Mouse (Mus musculus) hindbrain, embryonic 11.5 days (tissue): ENCODE data around the gene Mylk. TPM values are rescaled to one million over a fixed set of nuclear protein-coding genes. Genes with fewer than 3 reads are reported as not detected.
A peak's percentile ranks its signal among the peaks of the same experiment; 100 is the strongest.
"Not testable (repeated sequence)": the region's sequence is repeated elsewhere in the genome, so short reads cannot be mapped to it uniquely, and the experiment has no call there.

Experiments
- ATAC-seq: fragments of 200-750 bp; cut with Nextera tagmentation; 2 replicates; pipeline ENCODE4 v1.8.0; 2017; ENCODE audit warnings: mild to moderate bottlenecking, moderate TSS enrichment, moderate library complexity; ENCODE audit not compliant: low FRiP score
- DNase-seq: peaks from one replicate; pipeline ENCODE4 v3.0.0-alpha.2; 2015; ENCODE audit warnings: low spot score
- H3K27ac ChIP-seq: fragments of 300-500 bp; sonication (generic); 2 replicates; pipeline ENCODE4 v1.5.1; 2014; ENCODE audit warnings: mild to moderate bottlenecking, low read depth, low read length
- H3K27me3 ChIP-seq: fragments of 300-500 bp; sonication (generic); 2 replicates; pipeline ENCODE4 v1.6.1; 2014; ENCODE audit warnings: mild to moderate bottlenecking, low read length, moderate library complexity, mixed read lengths; ENCODE audit not compliant: control insufficient read depth, insufficient read depth
- H3K36me3 ChIP-seq: fragments of 300-500 bp; sonication (generic); 2 replicates; pipeline ENCODE4 v1.6.1; 2014; ENCODE audit warnings: mild to moderate bottlenecking, low read length, moderate library complexity, mixed read lengths; ENCODE audit not compliant: control insufficient read depth, insufficient read depth
- H3K4me1 ChIP-seq: fragments of 300-500 bp; sonication (generic); replicated peaks from 2 replicates; pipeline ENCODE4 v1.6.1; 2014; ENCODE audit warnings: low read length, mixed read lengths; ENCODE audit not compliant: control insufficient read depth, insufficient read depth
- H3K4me2 ChIP-seq: fragments of 300-500 bp; sonication (generic); replicated peaks from 2 replicates; pipeline ENCODE4 v1.6.1; 2014; ENCODE audit warnings: mild to moderate bottlenecking, low read depth, low read length
- H3K4me3 ChIP-seq: fragments of 300-500 bp; sonication (generic); 2 replicates; pipeline ENCODE4 v1.5.1; 2014; ENCODE audit warnings: low read depth, low read length
- H3K9ac ChIP-seq: fragments of 300-500 bp; sonication (generic); 2 replicates; pipeline ENCODE4 v1.6.1; 2014; ENCODE audit warnings: low read depth, low read length
- H3K9me3 ChIP-seq: fragments of 300-500 bp; sonication (generic); 2 replicates; pipeline ENCODE4 v1.6.1; 2016; ENCODE audit warnings: low read length; ENCODE audit not compliant: control insufficient read depth
- WGBS: fragments of 180-500 bp; shearing (Covaris S2); extraction: QIAGEN DNeasy Blood & Tissue Kit; methylation state at CpG from one replicate; pipeline ENCODE4 v1.1.7; 2014; 5-methylcytosine and 5-hydroxymethylcytosine counted together
- polyA plus RNA-seq: library from polyadenylated mRNA; unstranded; fragments of >200 nt; fragmentation: Nextera tagmentation; extraction: Ambion mirVana; gene quantifications from 2 replicates; pipeline ENCODE4 v1.2.1, GENCODE M21; 2014

The Mylk gene
- polyA plus RNA-seq, result 3.7 and 4.5 TPM in 2 replicates

GRCm38 (mm10) chr16:34745065-34745585, at the start of gene Mylk:
Gene Mylk (plus strand): TSS chr16:34745210.
- ATAC-seq (peak; percentile 91), DNase-seq (peak; percentile 87)
- Histone ChIP-seq H3K4me1 (peaks cover 9% of the 10 kb centered on the region; the same call in 1 of the 2 replicates), H3K9me3 (no peaks in the 10 kb centered on the region), H3K4me3 (peak within 1 kb of the TSS; percentile 38), H3K9ac (peak within 1 kb of the TSS; percentile 56), H3K27me3 (peaks cover 3% of the 10 kb centered on the region; the same call in 1 of the 2 replicates), H3K4me2 (peak within 1 kb of the TSS; percentile 85), H3K36me3 (no peaks in the 10 kb centered on the region), H3K27ac (no peak within 1 kb of the TSS; the same call in 1 of the 2 replicates)
- WGBS, result under 1% methylated on average over 47 of the region's 48 CpGs

GRCm38 (mm10) chr16:34698721-34699120, 46.3 kb upstream of the Mylk start:
- ATAC-seq, result not testable (repeated sequence)
- WGBS, result 76% methylated on average over 3 of the region's 3 CpGs

DNA sequence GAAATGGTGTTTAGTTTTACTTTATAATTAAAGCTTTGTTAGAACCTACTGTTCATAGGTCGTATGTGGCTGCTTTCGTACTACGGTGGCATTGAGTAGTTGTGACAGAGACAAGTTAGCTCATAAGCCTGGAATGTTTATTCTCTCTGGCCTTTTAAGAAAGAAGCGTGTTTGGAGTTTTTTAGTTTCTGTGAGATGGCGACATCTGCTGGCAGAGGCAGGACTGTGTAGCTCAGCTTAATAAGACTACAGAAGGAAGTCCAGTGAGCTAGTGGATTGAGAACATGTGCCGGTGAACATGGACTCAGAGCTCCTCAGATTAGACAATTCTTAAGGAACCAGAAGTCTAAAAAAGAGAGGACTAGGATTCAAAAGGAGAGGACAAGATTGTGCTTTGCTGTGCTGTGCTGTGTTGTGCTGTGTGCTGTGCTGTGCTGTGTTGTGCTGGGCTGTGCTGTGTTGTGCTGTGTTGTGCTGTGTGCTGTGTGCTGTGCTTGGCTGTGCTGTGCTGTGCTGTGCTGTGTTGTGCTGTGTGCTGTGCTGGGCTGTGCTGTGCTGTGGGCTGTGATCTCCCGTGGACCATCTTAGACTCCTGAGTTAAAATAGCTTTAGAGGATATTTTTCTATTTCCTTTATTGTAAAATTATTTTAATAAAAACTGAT, 44.7 kb upstream of the Mylk start:
- Histone ChIP-seq H3K27me3 (no peaks in the 10 kb centered on the region), H3K4me1 (no peaks in the 10 kb centered on the region), H3K27ac (no peak overlapping the region), H3K9me3 (no peaks in the 10 kb centered on the region), H3K4me2 (no peak overlapping the region), H3K9ac (no peak overlapping the region), H3K36me3 (no peaks in the 10 kb centered on the region), H3K4me3 (no peak overlapping the region)
- ATAC-seq (no peak), DNase-seq (peak; percentile 82)
- 42% methylated on average over 7 of the region's 7 CpGs for WGBS

More at GRCm38 (mm10) chr16:34698721-34699120, 46.3 kb upstream of the Mylk start:
- H3K4me1 ChIP-seq, H3K27ac ChIP-seq, H3K9ac ChIP-seq, H3K4me2 ChIP-seq, DNase-seq, H3K4me3 ChIP-seq, H3K27me3 ChIP-seq, H3K9me3 ChIP-seq, H3K36me3 ChIP-seq: not testable (repeated sequence)

DNA sequence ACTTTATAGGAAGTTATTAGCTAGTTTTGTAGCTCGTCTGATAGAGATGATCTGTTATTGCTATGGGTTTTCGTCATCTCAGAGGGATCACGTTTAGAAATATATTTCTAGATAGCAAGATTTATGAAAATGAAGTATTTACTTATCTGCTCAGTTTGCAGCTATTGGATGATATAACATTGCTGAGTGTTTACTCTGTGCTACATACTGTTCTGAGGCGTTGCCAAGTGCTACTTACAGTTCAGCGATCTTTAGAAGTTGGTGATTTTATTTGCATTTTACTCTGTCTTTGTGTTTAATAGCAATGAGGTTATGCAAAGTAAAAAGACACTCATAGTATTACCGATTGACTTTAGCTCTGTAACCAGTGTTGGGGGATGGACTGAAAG, 44.2 kb upstream of the Mylk start:
- Histone ChIP-seq H3K4me1 (no peaks in the 10 kb centered on the region), H3K27ac (no peak overlapping the region), H3K4me2 (no peak overlapping the region), H3K9me3 (no peaks in the 10 kb centered on the region), H3K4me3 (no peak overlapping the region), H3K36me3 (peaks cover 2% of the 10 kb centered on the region; the same call in 1 of the 2 replicates), H3K27me3 (no peaks in the 10 kb centered on the region), H3K9ac (no peak overlapping the region)
- ATAC-seq, result no peak
- 92% methylated on average over 6 of the region's 6 CpGs for WGBS
- DNase-seq, result no peak

DNA sequence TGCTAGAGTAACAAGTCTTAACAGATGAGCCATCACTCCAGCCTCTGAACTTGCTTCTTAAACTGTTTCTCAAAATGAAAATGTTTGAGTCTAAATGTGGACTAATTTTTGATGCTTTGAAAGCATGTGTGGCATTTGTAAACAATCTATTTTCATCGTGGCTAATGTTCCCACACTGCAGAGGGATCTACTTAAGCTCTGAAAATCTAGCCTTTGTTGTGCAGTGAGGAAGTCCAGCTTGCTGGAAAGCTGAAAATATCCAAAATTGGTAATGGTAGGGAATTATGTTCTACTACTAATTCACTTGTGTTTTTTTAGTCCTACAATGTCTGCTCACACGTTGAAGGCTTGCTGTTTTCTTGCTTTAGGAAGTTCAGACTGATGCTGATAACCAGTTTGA, 39.0 kb upstream of the Mylk start:
- 91% methylated on average over 2 of the region's 2 CpGs for WGBS
- Histone ChIP-seq H3K27ac (no peak overlapping the region), H3K27me3 (no peaks in the 10 kb centered on the region), H3K9ac (no peak overlapping the region), H3K4me1 (no peaks in the 10 kb centered on the region), H3K9me3 (no peaks in the 10 kb centered on the region), H3K36me3 (peaks cover 7% of the 10 kb centered on the region; the same call in 1 of the 2 replicates), H3K4me2 (no peak overlapping the region), H3K4me3 (no peak overlapping the region)
- no peak for ATAC-seq
- no peak for DNase-seq

GRCm38 (mm10) chr16:34706487-34706946, 38.5 kb upstream of the Mylk start:
- Histone ChIP-seq H3K27me3 (no peaks in the 10 kb centered on the region), H3K27ac (no peak overlapping the region), H3K4me1 (no peaks in the 10 kb centered on the region), H3K36me3 (peaks cover 7% of the 10 kb centered on the region; the same call in 1 of the 2 replicates), H3K9me3 (no peaks in the 10 kb centered on the region), H3K4me2 (no peak overlapping the region), H3K9ac (no peak overlapping the region), H3K4me3 (no peak overlapping the region)
- 88% methylated on average over 7 of the region's 7 CpGs for WGBS
- ATAC-seq (no peak), DNase-seq (no peak)

DNA sequence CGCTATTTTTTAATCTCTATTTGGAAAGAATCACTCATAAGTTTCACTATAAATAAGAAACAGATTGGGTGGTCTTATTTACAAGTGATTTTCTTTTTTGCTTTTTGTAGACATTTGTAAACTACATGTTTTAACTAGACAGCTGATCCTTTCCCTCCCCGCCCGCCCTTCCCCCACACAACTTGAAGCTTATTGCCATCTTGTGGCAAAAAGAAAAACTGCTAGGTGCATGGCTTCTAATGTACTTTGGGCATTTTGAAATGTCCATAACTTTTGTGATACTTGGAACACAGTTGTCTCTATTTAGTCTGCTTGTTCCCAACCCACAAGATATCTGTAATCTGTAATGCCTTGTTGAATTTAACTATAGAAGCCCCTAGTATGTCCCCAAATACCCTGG, 33.5 kb upstream of the Mylk start:
- ATAC-seq (no peak), DNase-seq (peak; percentile 28)
- Histone ChIP-seq H3K9ac (no peak overlapping the region), H3K9me3 (no peaks in the 10 kb centered on the region), H3K27ac (no peak overlapping the region), H3K36me3 (0 out of 2 replicates have a peak, but pooled peaks cover 3% of the 10 kb centered on the region), H3K4me3 (no peak overlapping the region), H3K4me1 (no peaks in the 10 kb centered on the region), H3K4me2 (no peak overlapping the region), H3K27me3 (no peaks in the 10 kb centered on the region)
- WGBS, result 84% methylated on average over 3 of the region's 3 CpGs

DNA sequence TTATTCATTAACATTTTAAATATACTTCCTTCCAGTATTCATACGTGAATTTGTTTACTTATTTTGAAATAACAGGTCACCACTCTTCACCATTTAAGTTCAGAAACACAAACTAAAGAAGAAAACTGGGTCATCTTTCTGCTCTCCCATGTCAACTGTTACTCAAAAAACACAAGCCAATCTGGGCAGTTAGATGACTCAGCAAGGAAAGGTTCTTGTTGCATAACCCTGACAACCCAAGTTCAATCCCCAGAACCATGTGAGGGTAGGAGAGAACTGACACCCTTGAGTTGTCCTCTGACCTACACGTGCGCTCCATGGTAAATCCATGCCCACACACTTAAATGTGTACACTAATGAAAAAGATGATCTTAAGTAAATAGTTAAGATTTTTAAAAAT, 19.9 kb upstream of the Mylk start:
- Histone ChIP-seq H3K27ac (no peak overlapping the region), H3K27me3 (no peaks in the 10 kb centered on the region), H3K4me2 (no peak overlapping the region), H3K4me1 (no peaks in the 10 kb centered on the region), H3K9ac (no peak overlapping the region), H3K36me3 (no peaks in the 10 kb centered on the region), H3K4me3 (no peak overlapping the region), H3K9me3 (no peaks in the 10 kb centered on the region)
- ATAC-seq (no peak), DNase-seq (no peak)
- WGBS, result 94% methylated on average over 3 of the region's 3 CpGs

- not testable (repeated sequence) for DNase-seq, H3K4me1 ChIP-seq, H3K36me3 ChIP-seq, H3K4me2 ChIP-seq, ATAC-seq, H3K9me3 ChIP-seq, H3K27ac ChIP-seq, H3K4me3 ChIP-seq, H3K27me3 ChIP-seq, H3K9ac ChIP-seq
These were observed 16.4 kb upstream of the Mylk start for GRCm38 (mm10) chr16:34728610-34729009.
